Mouse (Mus musculus) heart, adult 18-20 months (tissue): ENCODE measurements at regions not wholly inside any gene's neighbourhood (a gene's known extent, or its start where the extent isn't known, plus 50 kb on each side); places are given as distances from the start of the nearest gene placed in this dataset.

Source experiments
- DNase-seq, 2 experiments: peaks; one replicate each; pipeline ENCODE4 v3.0.0; 2021 to 2022; ENCODE audit warnings: mixed read lengths in 1 of 2

GRCm38 (mm10) chr3:126293645-126294044, 69.8 kb upstream of the Arsj start:
- no peak for DNase-seq

DNA sequence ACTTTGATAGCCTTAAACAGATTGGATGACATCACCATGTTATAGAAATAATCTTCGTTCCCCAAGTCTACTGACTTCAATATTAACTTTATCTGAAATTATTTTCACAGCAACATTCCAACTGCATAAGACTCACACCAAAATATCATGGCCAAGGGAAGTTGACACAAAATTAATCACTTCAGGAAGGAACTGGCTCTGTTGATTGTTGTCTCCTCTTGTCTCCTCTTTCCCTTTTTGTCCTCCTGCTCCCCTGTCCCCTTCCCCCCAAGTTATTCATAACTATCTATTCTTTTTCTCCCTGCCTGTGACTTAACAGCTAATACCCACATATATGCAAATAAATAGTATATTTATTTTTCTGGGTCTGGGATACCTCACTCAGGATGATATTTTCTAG, 67.6 kb upstream of the Arsj start:
- DNase-seq = no peak

DNA sequence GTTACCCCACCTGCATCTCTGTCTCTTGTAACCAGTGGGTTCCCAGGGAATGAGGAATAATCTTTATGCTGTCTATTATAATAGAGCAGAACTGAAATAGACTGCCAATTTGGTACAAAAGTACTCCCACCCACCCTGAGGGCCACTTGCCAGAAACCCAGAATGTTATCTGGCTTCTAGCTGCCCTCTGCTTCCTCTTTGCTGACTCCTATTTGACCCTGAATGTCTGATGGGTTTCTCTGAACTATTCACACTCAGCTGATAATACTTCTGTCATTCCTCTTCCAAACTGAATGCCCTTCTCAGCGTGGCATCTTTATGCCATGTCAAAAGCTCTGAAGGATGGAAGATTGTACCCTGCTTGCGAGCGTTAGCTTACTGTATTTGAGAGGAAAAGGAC, 64.2 kb upstream of the Arsj start:
- DNase-seq = no peak

DNA sequence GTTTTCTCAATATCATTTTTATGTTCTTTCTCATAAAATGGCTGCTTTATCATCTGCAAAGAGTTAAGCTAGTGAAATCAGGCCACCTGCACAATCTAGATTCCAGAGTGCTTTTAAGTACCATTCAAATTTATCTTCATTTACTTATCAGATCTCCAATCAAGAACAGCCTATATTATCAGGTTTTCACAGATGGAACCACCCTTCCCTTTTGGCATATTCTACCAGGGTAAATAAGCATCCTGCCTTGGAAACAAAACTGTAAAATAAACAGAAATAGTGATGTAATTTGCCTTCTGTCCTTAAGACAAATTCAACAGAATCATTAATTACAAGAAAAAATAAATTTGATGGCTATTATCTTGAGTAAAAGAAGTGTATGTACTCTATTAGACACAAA, 55.2 kb upstream of the Arsj start:
- no peak for DNase-seq
